Mouse (Mus musculus): ENCODE results near the gene Gpm6b. TPM values are rescaled to one million over a fixed set of nuclear protein-coding genes. Genes with fewer than 3 reads are reported as not detected.

Gpm6b gene
- polyA plus RNA-seq, 1 experiment from 2014 or later: 2.6 TPM

- H3K4me1 ChIP-seq: no peaks in the 10 kb centered on the region
- H3K9ac ChIP-seq: no peak overlapping the region
- no peaks in the 10 kb centered on the region for H3K36me3 ChIP-seq
- H3K27me3 ChIP-seq (replicated peaks): 0 out of 2 replicates have a peak, but pooled peaks cover 3% of the 10 kb centered on the region
- 25% methylated on average over 1 of the region's 1 CpGs for WGBS (ENCODE audit: insufficient replicate concordance)
- H3K9me3 ChIP-seq (replicated peaks): no peaks in the 10 kb centered on the region
- H3K27ac ChIP-seq: no peak overlapping the region
- no peak overlapping the region for H3K4me2 ChIP-seq
- ATAC-seq: no peak
- H3K4me3 ChIP-seq: no peak overlapping the region
Measured at GRCm38 (mm10) chrX:166308798-166309197, 70.1 kb downstream of the Gpm6b start.

GRCm38 (mm10) chrX:166315251-166315650 is 76.5 kb downstream of the Gpm6b start:
- Histone ChIP-seq H3K27me3 (replicated peaks) (peaks cover 15% of the 10 kb centered on the region; the same call in 1 of the 2 replicates), H3K4me3 (no peak overlapping the region), H3K9me3 (replicated peaks) (no peaks in the 10 kb centered on the region), H3K4me2 (no peak overlapping the region), H3K27ac (no peak overlapping the region), H3K9ac (no peak overlapping the region), H3K4me1 (no peaks in the 10 kb centered on the region), H3K36me3 (no peaks in the 10 kb centered on the region)
- 45% methylated on average over 1 of the region's 1 CpGs for WGBS (ENCODE audit: insufficient replicate concordance)
- ATAC-seq: no peak

- 26% methylated on average over 7 of the region's 7 CpGs for WGBS (ENCODE audit: insufficient replicate concordance)
- H3K9ac ChIP-seq: no peak overlapping the region
- H3K36me3 ChIP-seq: no peaks in the 10 kb centered on the region
- no peak overlapping the region for H3K27ac ChIP-seq
- no peak overlapping the region for H3K4me3 ChIP-seq
- no peak for ATAC-seq
- no peaks in the 10 kb centered on the region for H3K9me3 ChIP-seq (replicated peaks)
- H3K27me3 ChIP-seq (replicated peaks): peaks cover 15% of the 10 kb centered on the region; the same call in 1 of the 2 replicates
- H3K4me2 ChIP-seq: no peak overlapping the region
- no peaks in the 10 kb centered on the region for H3K4me1 ChIP-seq
Measured at GRCm38 (mm10) chrX:166316552-166317375, 78.1 kb downstream of the Gpm6b start.

GRCm38 (mm10) chrX:166317376-166317679 is 78.6 kb downstream of the Gpm6b start:
- H3K9me3 ChIP-seq (replicated peaks): no peaks in the 10 kb centered on the region
- ATAC-seq: no peak
- no peak overlapping the region for H3K4me2 ChIP-seq
- H3K4me3 ChIP-seq: no peak overlapping the region
- H3K36me3 ChIP-seq: no peaks in the 10 kb centered on the region
- WGBS (ENCODE audit: insufficient replicate concordance): 74% methylated on average over 1 of the region's 1 CpGs
- H3K27ac ChIP-seq: no peak overlapping the region
- no peak overlapping the region for H3K9ac ChIP-seq
- H3K27me3 ChIP-seq (replicated peaks): peaks cover 15% of the 10 kb centered on the region; the same call in 1 of the 2 replicates
- H3K4me1 ChIP-seq: no peaks in the 10 kb centered on the region

GRCm38 (mm10) chrX:166323226-166323625 is 84.5 kb downstream of the Gpm6b start:
- no peak for ATAC-seq
- Histone ChIP-seq H3K27me3 (replicated peaks) (no peaks in the 10 kb centered on the region), H3K4me3 (no peak overlapping the region), H3K9ac (no peak overlapping the region), H3K27ac (no peak overlapping the region), H3K36me3 (no peaks in the 10 kb centered on the region), H3K9me3 (replicated peaks) (no peaks in the 10 kb centered on the region), H3K4me2 (no peak overlapping the region), H3K4me1 (no peaks in the 10 kb centered on the region)
- 70% methylated on average over 3 of the region's 3 CpGs for WGBS (ENCODE audit: insufficient replicate concordance)

- H3K27ac ChIP-seq: no peak overlapping the region
- H3K9me3 ChIP-seq (replicated peaks): no peaks in the 10 kb centered on the region
- H3K36me3 ChIP-seq: no peaks in the 10 kb centered on the region
- H3K9ac ChIP-seq: no peak overlapping the region
- WGBS (ENCODE audit: insufficient replicate concordance): 65% methylated on average over 5 of the region's 5 CpGs
- no peak overlapping the region for H3K4me2 ChIP-seq
- no peak overlapping the region for H3K4me3 ChIP-seq
- ATAC-seq: no peak
- no peaks in the 10 kb centered on the region; the same call in 1 of the 2 replicates for H3K27me3 ChIP-seq (replicated peaks)
- no peaks in the 10 kb centered on the region for H3K4me1 ChIP-seq
Measured at GRCm38 (mm10) chrX:166327621-166328020, 88.9 kb downstream of the Gpm6b start.

GRCm38 (mm10) chrX:166328219-166328901 is 89.6 kb downstream of the Gpm6b start:
- no peak overlapping the region for H3K4me2 ChIP-seq
- H3K36me3 ChIP-seq: no peaks in the 10 kb centered on the region
- H3K27me3 ChIP-seq (replicated peaks): no peaks in the 10 kb centered on the region; the same call in 1 of the 2 replicates
- no peak overlapping the region for H3K4me3 ChIP-seq
- no peaks in the 10 kb centered on the region for H3K9me3 ChIP-seq (replicated peaks)
- no peak for ATAC-seq
- no peaks in the 10 kb centered on the region for H3K4me1 ChIP-seq
- H3K9ac ChIP-seq: no peak overlapping the region
- 45% methylated on average over 3 of the region's 3 CpGs for WGBS (ENCODE audit: insufficient replicate concordance)
- H3K27ac ChIP-seq: no peak overlapping the region

GRCm38 (mm10) chrX:166328904-166329451 is 90.3 kb downstream of the Gpm6b start:
- no peaks in the 10 kb centered on the region for H3K9me3 ChIP-seq (replicated peaks)
- H3K4me2 ChIP-seq: peak overlapping the region; percentile 25; the same call in 1 of the 2 replicates
- H3K4me1 ChIP-seq: no peaks in the 10 kb centered on the region
- H3K9ac ChIP-seq: no peak overlapping the region
- WGBS (ENCODE audit: insufficient replicate concordance): 19% methylated on average over 9 of the region's 9 CpGs
- H3K27me3 ChIP-seq (replicated peaks): no peaks in the 10 kb centered on the region; the same call in 1 of the 2 replicates
- no peak overlapping the region for H3K27ac ChIP-seq
- H3K36me3 ChIP-seq: no peaks in the 10 kb centered on the region
- ATAC-seq: no peak
- no peak overlapping the region for H3K4me3 ChIP-seq

- Histone ChIP-seq H3K4me2 (no peak overlapping the region), H3K36me3 (no peaks in the 10 kb centered on the region), H3K9me3 (replicated peaks) (no peaks in the 10 kb centered on the region), H3K27ac (no peak overlapping the region), H3K4me1 (no peaks in the 10 kb centered on the region), H3K27me3 (replicated peaks) (peaks cover 4% of the 10 kb centered on the region; the same call in 1 of the 2 replicates), H3K9ac (no peak overlapping the region), H3K4me3 (no peak overlapping the region)
- no peak for ATAC-seq
- 83% methylated on average over 6 of the region's 6 CpGs for WGBS (ENCODE audit: insufficient replicate concordance)
Measured at GRCm38 (mm10) chrX:166334516-166335136, 95.9 kb downstream of the Gpm6b start.

- H3K27me3 ChIP-seq (replicated peaks): peaks cover 4% of the 10 kb centered on the region; the same call in 1 of the 2 replicates
- H3K36me3 ChIP-seq: no peaks in the 10 kb centered on the region
- no peaks in the 10 kb centered on the region for H3K4me1 ChIP-seq
- H3K4me2 ChIP-seq: no peak overlapping the region
- H3K4me3 ChIP-seq: no peak overlapping the region
- no peaks in the 10 kb centered on the region for H3K9me3 ChIP-seq (replicated peaks)
- ATAC-seq: no peak
- H3K27ac ChIP-seq: no peak overlapping the region
- no peak overlapping the region for H3K9ac ChIP-seq
- 53% methylated on average over 5 of the region's 5 CpGs for WGBS (ENCODE audit: insufficient replicate concordance)
Measured at GRCm38 (mm10) chrX:166338353-166338752, 99.6 kb downstream of the Gpm6b start.

- ATAC-seq: no peak
- WGBS (ENCODE audit: insufficient replicate concordance): 80% methylated on average over 9 of the region's 9 CpGs
- no peak overlapping the region for H3K9ac ChIP-seq
Measured at GRCm38 (mm10) chrX:166338784-166339520, 100.2 kb downstream of the Gpm6b start.

More at GRCm38 (mm10) chrX:166338784-166339520, 100.2 kb downstream of the Gpm6b start:
- Histone ChIP-seq H3K27ac (no peak overlapping the region), H3K4me3 (no peak overlapping the region), H3K4me1 (no peaks in the 10 kb centered on the region), H3K27me3 (replicated peaks) (peaks cover 4% of the 10 kb centered on the region; the same call in 1 of the 2 replicates), H3K36me3 (no peaks in the 10 kb centered on the region), H3K4me2 (no peak overlapping the region), H3K9me3 (replicated peaks) (no peaks in the 10 kb centered on the region)

Data from liver, embryonic 12.5 days (tissue).